Mouse (Mus musculus) liver, adult 2 months (tissue): ENCODE results near the gene Gm20388. TPM values are rescaled to one million over a fixed set of nuclear protein-coding genes. Genes with fewer than 3 reads are reported as not detected.
A peak's percentile ranks its signal among the peaks of the same experiment; 100 is the strongest.

ENCODE experiments used
- DNase-seq: peaks from one replicate; pipeline ENCODE4 v3.0.0-alpha.2; 2011; ENCODE audit warnings: low read depth, low spot score; ENCODE audit errors: extremely low read depth
- H3K27ac ChIP-seq: fragments of 200-500 bp; replicated peaks from 2 replicates; pipeline ENCODE4 v1.5.1; 2012; ENCODE audit warnings: low read depth, mild to moderate bottlenecking, control low read depth, inconsistent platforms, low read length; ENCODE audit not compliant: insufficient read depth
- H3K27me3 ChIP-seq: fragments of 200-500 bp; 2 replicates; pipeline ENCODE4 v1.6.1; 2012; ENCODE audit warnings: mild to moderate bottlenecking, moderate library complexity, low read length, inconsistent platforms; ENCODE audit not compliant: control insufficient read depth, insufficient read depth
- H3K36me3 ChIP-seq: fragments of 200-500 bp; 2 replicates; pipeline ENCODE4 v1.6.1; 2012; ENCODE audit warnings: low read length, inconsistent platforms; ENCODE audit not compliant: control insufficient read depth, insufficient read depth
- H3K4me1 ChIP-seq: fragments of 200-500 bp; 2 replicates; pipeline ENCODE4 v1.6.1; 2011; ENCODE audit warnings: low read length; ENCODE audit not compliant: control insufficient read depth, insufficient read depth
- H3K4me3 ChIP-seq: fragments of 200-500 bp; 2 replicates; pipeline ENCODE4 v1.5.1; 2011; ENCODE audit warnings: low read depth, mild to moderate bottlenecking, control low read depth, low read length, moderate library complexity; ENCODE audit not compliant: insufficient read depth
- H3K79me2 ChIP-seq: fragments of 200-500 bp; 2 replicates; pipeline ENCODE4 v1.6.1; 2012; ENCODE audit warnings: inconsistent platforms, mild to moderate bottlenecking, low read length, moderate library complexity; ENCODE audit not compliant: control insufficient read depth, insufficient read depth
- H3K9ac ChIP-seq: fragments of 200-500 bp; 2 replicates; pipeline ENCODE4 v1.6.1; 2012; ENCODE audit warnings: low read depth, mild to moderate bottlenecking, control low read depth, inconsistent platforms, low read length
- CTCF ChIP-seq: fragments of 200-500 bp; IDR thresholded peaks from 2 replicates; pipeline ENCODE4 v1.5.1; 2011; ENCODE audit warnings: low read depth, low read length, control low read depth
- POLR2A ChIP-seq: fragments of 200-500 bp; IDR thresholded peaks from 2 replicates; pipeline ENCODE4 v1.6.1; 2011; ENCODE audit warnings: low read length, control low read depth; ENCODE audit not compliant: insufficient read depth; ENCODE audit errors: extremely low read depth
- WGBS: fragments of 180-500 bp; shearing (Covaris S2); methylation state at CpG from one replicate; pipeline ENCODE4 v1.1.7; 2018; 5-methylcytosine and 5-hydroxymethylcytosine counted together
- polyA plus RNA-seq: library from polyadenylated mRNA; depleted of rRNA; stranded (reverse); fragments of >200 nt; gene quantifications from 2 replicates; pipeline ENCODE4 v1.2.3, GENCODE M21; 2012
- total RNA-seq: library from RNA; depleted of rRNA; stranded (reverse); fragments of >200 nt; gene quantifications from 2 replicates; pipeline ENCODE4 v1.2.3, GENCODE M21; 2014

The Gm20388 gene
- total and polyA plus RNA-seq, 2 experiments, result 6.4 to 19.9 TPM

DNA sequence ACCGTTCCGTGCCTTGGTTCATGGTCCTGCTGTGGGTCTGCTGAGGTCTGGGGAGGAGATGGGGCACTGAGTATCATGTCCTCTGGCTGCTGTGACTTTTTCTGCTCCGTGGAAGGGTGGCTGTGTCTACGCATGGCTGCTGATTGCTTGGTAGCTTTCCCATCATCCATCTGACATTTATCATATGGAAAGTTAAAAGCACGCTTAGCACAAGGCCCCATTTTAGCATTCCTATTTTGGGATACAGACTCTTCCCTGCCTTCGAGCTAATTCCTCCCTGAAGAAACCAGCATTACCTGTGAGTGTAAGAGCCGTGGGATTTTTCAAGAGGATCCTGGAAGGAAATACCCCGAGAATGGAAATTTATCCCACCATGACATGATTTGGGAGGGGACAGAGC is 3906.3 kb downstream of the Gm20388 start:
- no peak overlapping the region for H3K4me3 ChIP-seq
- 77% methylated on average over 8 of the region's 8 CpGs for WGBS
- H3K79me2 ChIP-seq, result peaks cover 36% of the 10 kb centered on the region; the same call in 1 of the 2 replicates
- 0 out of 2 replicates have a peak overlapping the region, but pooled peaks have one; percentile 4 for H3K27ac ChIP-seq
- no peak overlapping the region for H3K9ac ChIP-seq
- no peak for DNase-seq
- TF ChIP-seq CTCF (no peak), POLR2A (no peak)
- H3K36me3 ChIP-seq, result no peaks in the 10 kb centered on the region
- peaks cover 45% of the 10 kb centered on the region for H3K4me1 ChIP-seq
- no peaks in the 10 kb centered on the region for H3K27me3 ChIP-seq

DNA sequence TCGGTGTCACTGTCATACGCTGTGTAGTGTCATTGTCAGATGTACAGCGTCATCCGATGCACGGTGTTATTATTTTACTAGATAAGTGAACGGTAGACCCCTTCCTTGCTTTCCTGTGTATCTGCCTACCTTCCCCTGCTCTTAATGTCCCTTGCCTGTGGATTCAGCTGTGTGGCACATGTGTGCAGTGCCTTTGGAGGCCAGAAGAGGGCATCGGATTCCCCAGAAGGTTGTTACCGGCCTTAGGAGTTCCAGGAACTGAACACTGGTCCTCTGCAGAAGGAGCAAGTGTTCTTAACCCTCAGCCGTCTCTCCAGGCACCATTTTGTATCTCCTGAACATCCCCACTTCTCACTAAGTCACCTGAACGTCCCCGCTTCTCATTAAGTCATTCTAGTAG is 3907.1 kb downstream of the Gm20388 start:
- Histone ChIP-seq H3K9ac (no peak overlapping the region), H3K79me2 (peaks cover 36% of the 10 kb centered on the region; the same call in 1 of the 2 replicates), H3K4me1 (peaks cover 44% of the 10 kb centered on the region), H3K36me3 (no peaks in the 10 kb centered on the region), H3K27me3 (no peaks in the 10 kb centered on the region), H3K27ac (no peak overlapping the region), H3K4me3 (no peak overlapping the region)
- 93% methylated on average over 11 of the region's 11 CpGs for WGBS
- TF ChIP-seq POLR2A (no peak), CTCF (peak; percentile 46)
- DNase-seq, result no peak

DNA sequence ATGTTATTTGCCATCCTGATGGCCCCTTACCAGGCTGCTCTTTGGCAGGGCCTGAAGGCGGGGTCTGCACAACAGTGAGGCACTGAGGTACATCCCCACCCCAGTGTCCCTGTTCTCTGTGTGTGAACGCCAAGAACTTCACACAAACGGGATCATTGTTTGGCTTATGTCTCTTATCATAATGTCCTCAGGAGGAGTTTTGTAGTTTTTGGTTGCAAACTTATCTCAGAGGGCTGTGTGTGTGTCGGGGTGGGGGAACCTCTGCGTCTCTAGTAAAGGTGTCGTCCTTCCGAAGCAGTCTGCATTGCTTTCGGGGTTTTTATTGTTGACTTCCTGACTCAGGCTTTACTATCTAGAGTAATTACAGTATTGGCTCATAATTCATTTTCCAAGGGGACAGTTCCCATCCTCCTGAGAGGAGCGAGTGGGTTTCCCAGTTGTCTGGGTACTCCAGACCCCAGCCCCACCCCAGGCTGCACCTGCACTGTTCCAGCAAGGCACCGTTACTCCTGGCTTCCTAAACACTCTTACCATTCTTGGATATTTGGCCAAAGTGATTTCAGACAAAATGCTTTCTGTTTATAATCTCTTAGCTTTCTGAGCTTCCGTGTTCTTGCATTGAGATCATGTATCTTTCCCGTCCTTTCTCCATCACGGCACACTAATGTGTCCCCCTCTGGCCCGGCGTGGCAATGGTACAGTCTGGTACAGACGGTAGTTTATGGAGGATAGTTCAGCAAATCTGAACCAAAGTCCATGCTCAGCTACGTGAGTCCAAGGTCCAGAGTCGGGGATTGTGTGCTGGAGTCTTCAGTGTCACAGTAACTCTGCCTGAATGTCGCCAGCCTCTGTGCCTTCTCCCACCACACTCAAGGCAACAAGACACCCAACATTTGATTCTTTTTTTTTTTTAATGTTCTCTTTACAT is 3909.3 kb downstream of the Gm20388 start:
- TF ChIP-seq POLR2A (no peak), CTCF (no peak)
- peak overlapping the region; percentile 88 for H3K27ac ChIP-seq
- no peaks in the 10 kb centered on the region for H3K27me3 ChIP-seq
- peak; percentile 95 for DNase-seq
- WGBS, result 27% methylated on average over 19 of the region's 19 CpGs
- H3K4me1 ChIP-seq, result peaks cover 30% of the 10 kb centered on the region
- H3K9ac ChIP-seq, result peak overlapping the region; percentile 37; the same call in 1 of the 2 replicates
- peak overlapping the region; percentile 16 for H3K4me3 ChIP-seq
- H3K36me3 ChIP-seq, result peaks cover 2% of the 10 kb centered on the region; the same call in 1 of the 2 replicates
- peaks cover 31% of the 10 kb centered on the region; the same call in 1 of the 2 replicates for H3K79me2 ChIP-seq

DNA sequence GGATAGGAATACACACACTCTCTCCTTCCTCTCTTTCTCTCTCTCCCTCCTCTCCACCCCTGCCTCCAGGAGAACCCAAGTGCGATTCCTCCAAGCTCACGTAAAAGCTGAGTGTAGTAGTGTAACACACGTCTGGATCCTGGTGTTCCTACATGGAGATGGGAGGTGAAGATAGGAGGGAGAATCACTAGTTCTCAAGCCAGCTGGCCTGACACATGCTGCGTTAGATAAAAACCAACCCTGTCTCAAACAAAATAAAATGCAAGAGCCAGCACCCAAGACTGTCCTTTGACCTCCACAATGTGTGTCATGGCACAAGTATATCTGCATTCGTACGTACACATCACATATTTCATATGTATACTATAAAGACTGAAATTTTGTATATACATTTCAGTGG is 3910.1 kb downstream of the Gm20388 start:
- peak overlapping the region; percentile 20 for H3K9ac ChIP-seq
- peak; percentile 74 for DNase-seq
- no peak for TF ChIP-seq POLR2A
- no peak for TF ChIP-seq CTCF
- H3K79me2 ChIP-seq, result peaks cover 24% of the 10 kb centered on the region; the same call in 1 of the 2 replicates
- WGBS, result 28% methylated on average over 6 of the region's 6 CpGs
- no peaks in the 10 kb centered on the region for H3K27me3 ChIP-seq
- peak overlapping the region; percentile 3; the same call in 1 of the 2 replicates for H3K4me3 ChIP-seq
- H3K27ac ChIP-seq, result peak overlapping the region; percentile 88
- peaks cover 2% of the 10 kb centered on the region; the same call in 1 of the 2 replicates for H3K36me3 ChIP-seq
- H3K4me1 ChIP-seq, result peaks cover 28% of the 10 kb centered on the region

DNA sequence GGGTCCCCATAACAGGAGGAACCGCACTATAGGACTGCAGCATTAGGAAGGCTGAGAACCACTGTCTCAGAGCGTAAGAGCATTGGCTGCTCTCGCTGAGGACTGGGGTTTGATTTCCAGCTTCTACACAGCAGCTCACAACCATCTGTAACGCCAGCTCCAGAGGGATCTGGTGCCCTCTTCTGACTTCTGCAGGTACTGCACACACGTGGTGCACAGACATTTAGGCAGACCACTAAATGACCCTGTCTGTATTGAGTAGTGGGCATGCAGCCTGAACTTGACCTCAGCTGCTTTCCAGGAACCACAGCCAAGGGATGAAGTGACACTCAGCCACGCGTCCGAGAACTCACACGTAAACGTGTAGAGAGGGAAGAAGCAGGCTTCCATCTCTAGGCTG is 3912.5 kb downstream of the Gm20388 start:
- DNase-seq, result no peak
- H3K4me3 ChIP-seq, result no peak overlapping the region
- no peak for TF ChIP-seq POLR2A
- peak; percentile 47; the same call in 1 of the 2 replicates for TF ChIP-seq CTCF
- no peak overlapping the region for H3K27ac ChIP-seq
- WGBS, result 97% methylated on average over 10 of the region's 10 CpGs
- no peak overlapping the region for H3K9ac ChIP-seq
- peaks cover 13% of the 10 kb centered on the region; the same call in 1 of the 2 replicates for H3K36me3 ChIP-seq
- peaks cover 7% of the 10 kb centered on the region; the same call in 1 of the 2 replicates for H3K79me2 ChIP-seq
- peaks cover 22% of the 10 kb centered on the region for H3K4me1 ChIP-seq
- H3K27me3 ChIP-seq, result no peaks in the 10 kb centered on the region
